Mouse (Mus musculus) spleen, postnatal 4 days (tissue): ENCODE measurements at regions not wholly inside any gene's neighbourhood (a gene's known extent, or its start where the extent isn't known, plus 50 kb on each side); places are given as distances from the start of the nearest gene placed in this dataset.

ENCODE experiments used
- DNase-seq, 2 experiments: peaks; one replicate each; pipeline ENCODE4 v3.0.0; 2022; ENCODE audit warnings: low spot score in 2 of 2

DNA sequence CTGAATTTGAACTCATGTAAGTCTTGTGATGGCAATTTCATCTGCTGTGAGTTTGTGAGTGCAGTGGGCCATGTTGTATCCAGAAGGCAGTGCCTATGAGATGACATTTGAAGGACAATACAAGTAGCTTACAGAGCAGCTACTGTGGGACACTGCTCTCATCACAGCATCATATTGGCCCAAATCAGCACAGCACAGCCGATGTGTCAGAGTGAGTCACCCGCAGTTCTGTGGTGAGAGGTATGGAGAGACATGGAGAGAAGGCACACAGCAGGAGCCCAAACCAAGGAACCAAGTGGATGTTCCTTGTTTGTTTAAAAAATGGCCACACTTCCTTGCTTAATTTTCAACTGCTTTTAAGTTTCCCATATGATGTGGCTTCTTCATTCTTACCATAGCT lies 617.3 kb downstream of the Tmem132b start:
- no peak for DNase-seq

DNA sequence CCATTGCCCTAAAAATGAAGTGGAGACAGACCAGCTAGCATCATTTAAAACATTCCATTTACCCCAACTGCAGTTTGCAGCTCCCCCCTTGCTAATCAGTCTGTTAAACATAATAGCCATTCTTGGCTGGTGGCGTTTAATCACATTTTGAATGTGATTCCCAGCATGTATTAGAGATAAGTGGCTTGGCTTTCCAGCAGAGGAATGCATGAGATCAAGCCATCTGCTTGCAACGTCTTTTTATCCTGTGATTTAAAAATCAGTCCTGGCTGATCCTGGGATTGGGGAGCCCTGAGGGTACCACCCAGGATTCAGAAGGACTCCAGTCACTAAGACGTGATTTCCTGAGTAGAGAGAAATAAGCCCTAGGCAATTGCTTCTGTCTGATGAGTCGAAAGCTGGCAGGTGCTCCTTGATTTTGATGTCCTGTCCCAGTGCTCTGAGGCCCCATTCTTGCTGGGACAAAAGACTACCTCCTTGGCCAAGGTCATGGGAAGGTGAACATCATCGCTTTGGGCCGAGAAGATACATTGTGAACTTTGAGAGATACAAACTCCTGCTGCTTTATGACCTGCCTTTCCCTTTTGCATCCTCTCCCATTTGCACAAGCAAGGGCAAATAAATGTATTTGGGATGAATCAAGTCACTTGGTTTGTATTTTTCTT lies 623.8 kb downstream of the Tmem132b start:
- DNase-seq: no peak

DNA sequence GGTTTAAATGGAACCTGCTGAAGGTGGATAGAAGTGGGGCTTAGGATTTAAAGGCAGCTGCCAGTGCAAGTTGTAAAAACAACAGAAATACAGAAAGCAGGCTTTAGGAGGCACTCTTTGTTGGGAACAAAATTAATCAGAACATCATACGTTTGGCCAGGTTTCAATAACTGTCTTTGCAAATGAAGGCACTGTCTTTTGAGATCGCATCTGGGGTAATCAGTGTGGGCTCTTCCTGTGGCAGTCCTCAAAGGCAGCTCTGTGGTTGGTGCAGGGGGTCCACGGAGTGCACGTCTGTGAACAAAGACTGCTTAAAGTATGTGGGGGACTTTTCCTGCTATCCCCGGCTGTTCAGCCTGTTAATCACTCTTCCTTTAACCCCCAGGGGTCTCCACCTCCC lies 654.5 kb downstream of the Tmem132b start:
- no peak for DNase-seq

DNA sequence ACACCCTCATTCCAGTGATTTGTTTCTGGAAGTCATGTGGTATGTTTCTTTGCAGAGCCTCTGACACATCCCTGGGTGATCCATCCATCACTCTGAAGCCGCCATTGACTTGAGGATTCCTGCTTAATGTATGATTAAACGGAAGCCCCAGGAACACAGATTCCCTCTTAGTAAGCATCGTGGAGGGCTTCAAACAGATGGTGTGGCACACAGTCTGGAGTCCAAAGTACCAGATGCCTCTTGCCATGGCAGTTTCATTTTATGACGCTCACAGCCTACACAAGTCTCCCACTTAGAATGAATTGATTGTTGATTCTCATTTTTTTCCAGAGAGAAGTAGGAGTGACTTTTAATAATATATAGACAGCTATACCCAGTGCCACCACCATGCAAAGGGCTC lies 668.3 kb downstream of the Tmem132b start:
- no peak for DNase-seq

DNA sequence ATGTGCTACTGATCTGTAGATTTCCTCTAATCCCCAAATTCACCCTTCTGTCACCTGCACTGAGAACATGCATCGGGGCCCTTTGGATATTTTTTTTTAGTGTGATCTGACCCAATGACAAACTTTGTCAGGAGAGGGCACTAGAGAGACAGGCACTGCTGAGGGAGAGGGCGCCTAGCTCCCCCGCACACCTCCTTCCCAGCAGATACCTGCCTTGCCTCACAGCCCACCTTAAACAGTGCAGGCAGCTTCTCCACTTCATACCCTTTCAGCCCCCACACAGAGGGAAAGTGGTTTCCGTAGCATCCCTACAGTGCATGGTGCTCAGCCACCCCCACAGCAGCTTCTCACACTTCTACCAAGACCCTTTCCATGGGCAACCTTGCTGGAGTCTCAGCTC lies 670.0 kb downstream of the Tmem132b start:
- DNase-seq: no peak

DNA sequence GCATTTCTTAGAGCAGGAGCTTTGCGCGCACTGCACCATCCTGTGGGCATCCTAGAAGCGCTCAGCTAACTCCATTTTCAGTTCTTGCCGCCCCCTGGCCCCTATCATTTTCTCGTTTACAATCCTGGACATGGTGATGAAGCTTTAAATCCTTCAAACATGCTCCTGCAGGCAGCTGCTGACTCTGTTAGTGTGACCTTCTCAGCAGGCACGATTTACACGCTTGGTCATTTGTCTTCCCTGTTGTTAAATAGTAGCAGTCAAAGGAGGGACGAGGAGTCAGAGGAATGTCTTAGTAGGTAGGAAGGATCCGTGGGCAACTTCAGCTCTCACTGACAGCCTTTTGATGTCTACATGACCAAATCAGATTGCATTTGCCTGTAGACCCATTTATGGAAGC lies 670.4 kb downstream of the Tmem132b start:
- DNase-seq: no peak

DNA sequence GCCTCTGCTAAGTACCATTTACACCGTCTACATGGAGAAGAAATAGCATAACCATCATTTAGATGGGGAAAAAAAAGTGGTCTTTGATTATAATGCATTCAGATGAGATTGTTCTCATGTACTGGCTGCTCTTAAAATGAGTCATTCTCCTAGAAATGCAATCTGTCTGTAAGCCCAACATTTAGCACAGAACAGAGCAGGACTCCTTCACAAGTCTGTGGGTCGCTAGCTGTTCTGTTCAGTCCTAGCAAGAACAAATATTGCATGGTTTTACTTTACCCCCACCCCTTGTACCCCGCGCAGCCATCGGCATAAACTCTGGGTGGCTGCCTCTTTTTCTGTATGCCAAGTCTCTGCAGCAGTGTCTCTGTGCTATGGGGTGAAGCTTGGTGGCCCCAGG lies 685.4 kb downstream of the Tmem132b start:
- DNase-seq: no peak

DNA sequence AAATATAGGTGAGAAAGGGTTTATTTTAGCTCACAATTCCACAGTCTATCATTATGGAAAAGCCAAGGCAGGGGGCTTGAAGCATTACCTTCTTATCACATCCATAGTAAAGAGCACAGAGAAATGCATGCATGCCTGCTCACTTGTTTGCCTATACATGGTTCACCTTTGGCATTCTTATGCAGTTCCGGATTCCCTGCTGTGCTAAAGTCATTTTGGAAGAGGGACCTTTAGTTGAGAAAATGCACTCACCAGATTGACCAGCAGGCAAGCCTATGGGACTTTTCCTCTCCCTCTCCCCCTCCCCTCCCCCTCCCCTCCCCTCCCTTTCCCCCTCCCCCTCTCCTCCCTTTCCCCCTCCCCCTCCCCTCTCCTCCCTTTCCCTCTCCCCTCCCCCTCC lies 686.2 kb downstream of the Tmem132b start:
- no peak for DNase-seq

DNA sequence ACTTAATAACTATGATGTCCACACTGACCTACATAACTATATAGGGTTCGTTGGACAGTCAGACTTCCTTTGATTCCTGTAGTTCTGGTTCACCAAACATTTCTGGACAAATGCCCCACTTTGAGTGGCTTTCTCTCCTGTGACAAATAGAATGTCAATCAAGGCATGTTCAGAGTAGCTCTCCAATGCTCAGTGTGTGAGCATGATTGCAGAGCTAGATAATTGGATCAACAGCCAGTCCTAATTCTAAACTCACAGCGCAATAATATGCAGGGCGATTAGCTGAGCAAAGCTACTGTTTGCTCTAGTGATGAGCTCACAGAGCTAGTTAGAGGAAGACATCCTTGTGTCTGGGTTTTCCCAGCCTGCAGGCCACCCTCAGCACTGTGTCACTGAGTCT lies 692.1 kb downstream of the Tmem132b start:
- no peak for DNase-seq

DNA sequence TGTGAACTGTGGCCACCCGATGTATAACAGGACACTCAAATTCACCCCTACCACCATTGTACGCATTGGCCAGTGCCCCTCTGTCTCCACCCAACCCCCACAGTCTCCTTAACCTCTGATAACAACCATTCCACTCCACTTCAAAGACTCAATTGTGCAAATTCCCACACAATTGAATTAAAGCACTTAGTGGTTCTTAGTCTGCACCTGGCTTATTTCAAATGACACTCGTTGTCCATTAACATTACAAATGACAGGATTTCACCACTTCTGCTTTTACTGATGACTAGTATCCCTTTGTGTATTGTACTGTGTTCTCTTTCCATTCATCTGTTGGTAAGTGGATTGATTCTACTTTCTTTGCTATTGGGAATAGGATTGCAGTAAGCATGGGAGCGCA lies 699.2 kb downstream of the Tmem132b start:
- no peak for DNase-seq

DNA sequence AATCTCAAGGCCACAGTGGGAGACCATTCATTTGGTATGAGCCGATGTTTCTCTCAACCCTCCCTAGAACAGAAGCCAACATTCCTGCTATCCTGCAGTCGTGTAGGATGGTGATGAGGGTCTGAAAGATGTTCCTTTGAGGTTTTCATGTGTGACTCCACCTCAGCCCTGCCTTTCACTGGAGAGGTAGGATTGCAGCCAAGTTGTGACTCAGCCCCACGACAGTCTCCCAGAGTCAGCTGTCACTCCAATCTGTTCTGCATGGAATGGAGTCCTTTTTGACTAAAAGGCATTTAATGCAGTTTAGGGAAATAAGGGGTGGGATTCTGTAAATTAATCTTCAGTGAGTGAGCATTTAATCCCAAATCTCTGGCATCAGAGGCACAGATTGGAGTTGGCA lies 706.5 kb downstream of the Tmem132b start:
- no peak for DNase-seq

DNA sequence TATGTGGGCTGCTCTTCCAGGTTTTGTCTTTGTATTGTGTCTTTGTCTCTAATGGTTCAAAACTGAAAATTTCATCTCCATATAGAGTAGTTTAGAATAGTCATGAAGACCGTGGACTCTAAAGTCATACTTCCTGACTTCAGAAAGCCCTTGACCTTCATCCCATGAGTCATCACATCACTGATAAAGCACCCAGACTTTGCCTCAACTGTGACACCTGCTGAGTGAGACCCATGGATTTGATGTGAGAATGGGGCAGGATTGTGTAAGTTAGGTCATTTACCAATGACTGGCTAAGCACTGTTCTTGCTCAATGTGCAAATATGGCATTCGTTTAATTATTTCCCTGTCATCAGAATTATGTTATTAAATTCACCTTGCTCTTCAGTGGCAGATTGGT lies 714.2 kb downstream of the Tmem132b start:
- no peak for DNase-seq

DNA sequence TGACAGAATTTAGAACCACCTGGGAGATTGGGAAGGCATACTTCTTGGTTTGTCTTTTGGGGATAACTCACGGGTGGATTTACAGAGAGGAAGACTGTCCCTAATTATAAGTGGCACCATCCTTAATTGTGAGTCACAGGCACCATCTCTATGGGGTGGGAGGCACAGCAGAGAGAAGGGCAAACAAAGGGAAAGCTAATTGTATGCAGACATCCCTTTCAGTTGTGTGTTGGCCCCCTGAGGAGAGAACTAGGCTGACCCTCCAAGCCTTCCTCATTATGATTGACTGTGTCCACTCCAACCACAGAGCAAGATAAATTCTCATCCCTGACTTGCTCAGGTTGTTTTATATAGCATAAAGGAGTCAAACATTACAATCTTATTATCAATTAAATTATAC lies 718.8 kb downstream of the Tmem132b start:
- DNase-seq: no peak

DNA sequence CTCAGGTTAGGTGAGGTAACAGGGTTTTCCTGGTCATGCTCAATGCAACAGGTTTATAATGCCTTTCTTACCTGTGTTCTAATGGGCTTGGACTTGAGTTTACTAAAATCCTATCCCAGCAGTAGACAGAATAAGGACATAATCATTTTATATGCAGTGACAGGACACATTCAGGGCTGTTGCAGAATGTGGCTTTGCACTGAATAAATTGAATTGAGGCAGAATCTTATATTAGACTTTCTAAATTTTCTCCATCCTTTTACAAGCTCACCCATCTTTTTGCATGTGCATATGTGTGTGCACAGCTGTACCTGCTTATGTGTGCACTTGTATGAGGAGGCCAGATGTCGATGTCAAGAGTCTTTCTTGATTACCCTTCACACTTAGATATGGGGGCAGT lies 723.1 kb downstream of the Tmem132b start:
- no peak for DNase-seq

DNA sequence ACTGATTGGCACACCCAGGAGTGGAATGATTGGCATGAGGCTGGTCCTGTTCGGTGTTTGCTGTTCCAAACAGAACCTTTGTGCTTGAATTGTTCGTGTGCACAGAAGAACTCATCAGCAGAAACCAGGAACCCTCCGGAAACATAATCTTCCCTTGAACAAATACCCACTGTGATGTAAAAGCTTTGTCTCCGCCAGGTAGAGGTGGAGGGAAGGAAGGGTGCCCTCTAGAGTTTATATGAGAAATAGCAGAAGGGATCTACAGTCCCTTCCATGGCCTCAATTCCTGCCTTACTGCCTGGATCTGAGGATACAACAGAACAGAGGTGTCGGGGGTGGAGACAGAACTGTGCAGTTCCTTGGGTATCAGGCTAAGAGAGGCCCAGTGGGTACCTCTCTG lies 726.3 kb downstream of the Tmem132b start:
- DNase-seq: no peak

DNA sequence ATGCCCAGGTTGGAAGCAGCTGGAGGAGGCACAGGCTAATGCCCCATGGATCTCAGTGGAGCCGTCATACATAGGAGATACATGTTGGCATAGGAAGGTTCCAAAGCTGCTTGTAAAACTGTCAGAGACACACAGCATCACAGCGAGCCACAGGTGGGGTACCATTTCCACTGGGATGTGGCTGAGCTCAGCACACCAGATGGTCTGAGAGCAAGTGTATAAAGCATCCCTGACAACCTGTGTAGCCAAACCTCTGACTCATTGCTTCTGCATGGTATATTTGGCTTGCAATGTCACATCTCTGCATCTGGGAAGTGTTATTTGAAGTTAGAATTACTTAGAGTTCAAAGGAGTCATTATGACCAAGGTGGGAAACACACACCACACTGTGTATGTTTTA lies 734.9 kb downstream of the Tmem132b start:
- no peak for DNase-seq

DNA sequence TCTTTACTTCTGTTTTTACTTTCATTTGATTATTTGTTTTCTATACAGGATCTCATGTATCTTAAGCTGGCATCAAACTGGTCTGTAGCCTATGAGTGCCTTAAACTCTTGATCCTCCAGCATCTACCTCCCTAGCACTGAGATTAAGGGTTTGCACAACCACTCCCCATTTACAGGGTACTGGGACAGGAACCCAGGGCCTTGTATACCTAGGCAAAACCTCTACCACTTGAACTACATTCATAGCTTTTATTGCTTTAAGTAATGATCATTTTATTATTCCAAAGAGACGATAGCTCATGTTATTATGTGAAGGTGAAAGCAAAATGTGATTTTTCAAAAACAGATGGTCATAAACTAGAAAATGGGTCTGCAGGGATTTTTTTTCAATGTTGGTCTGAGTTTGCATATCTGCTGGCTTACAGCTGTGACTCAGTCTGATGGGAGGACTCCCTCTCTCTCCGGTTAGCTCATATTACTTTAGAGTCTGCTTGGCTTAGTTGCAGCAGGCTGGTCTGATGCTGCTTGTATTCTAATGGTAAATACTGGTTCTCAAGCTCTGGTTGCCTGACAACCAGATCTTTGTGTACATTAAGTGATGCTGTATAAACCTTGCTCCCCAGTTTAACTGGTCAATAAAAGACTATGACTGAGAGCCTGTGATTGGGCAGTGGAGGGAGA lies 735.5 kb downstream of the Tmem132b start:
- no peak for DNase-seq

DNA sequence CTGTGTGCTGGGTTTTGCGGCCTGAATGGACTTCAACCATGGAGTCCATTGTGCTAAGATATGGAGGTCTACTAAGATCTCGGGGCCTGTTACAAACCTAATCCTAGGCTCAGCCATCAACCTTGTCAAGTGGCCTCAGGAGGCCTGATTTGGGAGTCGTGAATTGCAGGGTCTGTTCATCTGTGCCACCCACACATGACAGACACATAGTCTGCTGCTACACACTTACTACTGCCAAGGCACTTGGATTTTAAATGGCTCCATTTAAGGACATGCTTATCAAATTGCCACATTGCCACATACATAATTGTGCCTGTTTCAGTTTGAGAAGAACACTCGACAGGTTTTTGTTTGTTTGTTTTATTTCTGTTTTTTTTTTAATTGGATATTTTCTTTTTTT lies 737.0 kb downstream of the Tmem132b start:
- DNase-seq: no peak

DNA sequence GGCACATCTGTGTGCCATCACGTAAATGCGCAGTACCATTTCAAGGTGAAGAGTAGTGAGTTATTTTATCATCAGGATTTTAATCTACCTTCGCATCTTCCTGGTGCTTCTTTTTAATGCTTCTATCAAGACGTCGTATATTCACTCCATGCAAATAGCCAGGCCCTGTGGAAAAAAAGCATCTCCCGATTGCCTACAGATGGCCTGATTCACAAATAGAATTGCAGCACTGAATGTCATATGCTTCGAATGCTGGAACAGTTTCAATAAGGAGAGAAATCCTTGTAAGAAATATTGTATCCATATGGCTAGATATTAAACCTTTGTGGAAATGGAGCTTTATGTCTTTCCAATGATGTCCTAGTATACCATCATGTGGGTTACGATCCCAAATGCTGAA lies 742.7 kb downstream of the Tmem132b start:
- DNase-seq: no peak

DNA sequence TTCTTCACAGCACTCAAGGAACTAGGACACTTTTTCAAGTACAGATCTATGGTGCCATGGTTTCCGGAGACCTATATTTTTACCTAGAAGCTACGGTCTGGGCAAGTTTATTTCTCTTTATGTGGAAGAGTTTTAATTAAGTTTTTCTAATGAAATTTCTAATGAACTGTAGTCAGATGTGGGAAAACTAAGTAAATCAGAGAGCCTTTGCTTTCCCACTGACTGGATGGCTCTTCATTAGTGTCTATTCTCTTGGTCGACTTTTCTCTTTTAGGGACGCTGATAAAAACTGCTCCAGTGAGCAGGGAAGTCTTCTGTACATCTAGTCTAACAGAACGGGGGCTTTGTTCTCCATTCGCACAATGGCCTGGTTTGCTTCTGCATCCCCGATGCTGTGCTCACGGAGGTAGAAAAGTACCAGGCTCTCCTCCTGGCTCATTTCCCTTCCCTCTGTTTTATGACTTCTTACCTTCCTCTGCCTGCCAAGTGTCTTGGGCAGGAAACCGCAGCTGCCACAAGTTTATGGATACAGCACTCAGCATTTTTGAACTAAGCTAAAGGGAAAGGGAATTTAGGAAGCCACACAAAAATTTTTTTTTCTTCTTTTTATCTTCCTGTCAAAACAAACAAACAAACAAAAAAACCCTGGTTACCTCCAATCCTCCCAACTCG lies 749.6 kb downstream of the Tmem132b start:
- no peak for DNase-seq

DNA sequence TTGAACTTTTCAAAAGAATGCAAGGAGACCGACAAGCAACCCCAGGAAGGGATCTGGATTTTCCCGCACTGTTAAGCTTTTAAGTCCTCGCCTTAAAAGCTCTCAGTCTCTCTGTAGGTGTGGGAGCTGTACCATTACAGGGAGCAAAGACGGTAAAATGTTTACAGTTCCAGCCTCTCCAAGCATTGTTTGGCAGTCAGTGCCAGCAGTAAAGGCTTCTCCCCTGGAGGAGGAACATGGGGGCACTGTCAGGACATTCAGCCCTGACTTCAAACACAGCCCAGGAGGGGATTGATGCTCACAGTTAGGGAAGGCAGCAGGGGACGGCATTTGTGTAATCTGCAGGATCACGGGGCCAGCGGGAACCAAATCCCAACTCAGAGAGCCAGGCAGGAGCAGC lies 750.2 kb downstream of the Tmem132b start:
- no peak for DNase-seq

DNA sequence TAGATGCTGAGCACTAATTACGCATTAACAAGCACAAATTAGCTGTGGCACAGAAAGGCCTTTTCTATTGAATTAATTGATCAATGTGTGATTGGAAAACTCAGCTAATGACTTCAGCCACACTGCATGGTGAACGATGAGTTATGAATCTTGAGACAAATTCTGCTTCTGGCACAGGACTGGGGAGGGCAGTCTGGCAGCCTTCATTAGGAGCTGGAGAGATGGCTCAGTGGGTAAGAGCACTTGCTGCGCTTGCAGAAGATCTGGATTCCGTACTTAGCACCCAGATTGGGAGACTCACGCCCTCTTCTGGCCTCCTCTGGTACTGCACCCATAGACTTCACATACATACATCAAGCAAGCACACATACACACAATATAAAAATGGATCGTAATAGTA lies 793.3 kb downstream of the Tmem132b start:
- no peak for DNase-seq

DNA sequence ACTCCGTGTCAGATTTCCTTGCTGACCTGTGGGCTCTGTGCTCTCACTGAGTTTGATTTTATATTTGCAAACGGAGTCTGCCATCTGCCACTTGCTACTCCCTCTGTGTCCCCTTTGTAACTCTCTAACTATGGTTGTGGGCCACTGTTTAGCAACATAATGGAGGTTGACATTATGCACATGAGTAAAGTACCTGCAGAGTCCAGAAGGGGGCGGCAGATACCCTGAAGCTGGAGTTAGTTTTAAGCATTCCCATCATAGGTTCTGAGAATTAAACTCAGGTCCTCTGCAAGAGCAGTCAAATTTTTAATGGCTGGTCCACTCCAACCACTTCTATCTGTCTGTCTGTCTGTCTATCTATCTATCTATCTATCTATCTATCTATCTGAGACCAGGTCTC lies 796.7 kb downstream of the Tmem132b start:
- no peak for DNase-seq
